Mouse (Mus musculus) limb, embryonic 11.5 days (tissue): Measurements from ENCODE around the gene Rpusd1. TPM values are rescaled to one million over a fixed set of nuclear protein-coding genes. Genes with fewer than 3 reads are reported as not detected.

Experiments used
- ATAC-seq: fragments of 200-750 bp; cut with Nextera tagmentation; 2 replicates; pipeline ENCODE4 v1.8.0; 2017; ENCODE audit warnings: low read depth; ENCODE audit not compliant: insufficient number of reproducible peaks, low FRiP score, low TSS enrichment
- DNase-seq: peaks from one replicate; pipeline ENCODE4 v3.0.0-alpha.2; 2015; ENCODE audit warnings: low spot score
- H3K27ac ChIP-seq: fragments of 300-500 bp; sonication (generic); replicated peaks from 2 replicates; pipeline ENCODE4 v1.5.1; 2014; ENCODE audit warnings: low read depth, mild to moderate bottlenecking, low read length
- H3K27me3 ChIP-seq: fragments of 300-500 bp; sonication (generic); 2 replicates; pipeline ENCODE4 v1.6.1; 2014; ENCODE audit warnings: mild to moderate bottlenecking, low read length, mixed read lengths; ENCODE audit not compliant: control insufficient read depth, insufficient read depth
- H3K36me3 ChIP-seq: fragments of 300-500 bp; sonication (generic); 2 replicates; pipeline ENCODE4 v1.6.1; 2014; ENCODE audit warnings: mild to moderate bottlenecking, low read length, moderate library complexity, mixed read lengths; ENCODE audit not compliant: control insufficient read depth, insufficient read depth
- H3K4me1 ChIP-seq: fragments of 300-500 bp; sonication (generic); 2 replicates; pipeline ENCODE4 v1.6.1; 2014; ENCODE audit warnings: low read length, mixed read lengths; ENCODE audit not compliant: control insufficient read depth, insufficient read depth
- H3K4me2 ChIP-seq: fragments of 300-500 bp; sonication (generic); 2 replicates; pipeline ENCODE4 v1.6.1; 2014; ENCODE audit warnings: low read depth, mild to moderate bottlenecking, moderate library complexity; ENCODE audit not compliant: severe bottlenecking
- H3K4me3 ChIP-seq: fragments of 300-500 bp; sonication (generic); 2 replicates; pipeline ENCODE4 v1.5.1; 2014; ENCODE audit warnings: low read depth, low read length
- H3K9ac ChIP-seq: fragments of 300-500 bp; sonication (generic); 2 replicates; pipeline ENCODE4 v1.6.1; 2014; ENCODE audit warnings: mild to moderate bottlenecking, low read length
- H3K9me3 ChIP-seq: fragments of 300-500 bp; sonication (generic); 2 replicates; pipeline ENCODE4 v1.6.1; 2016; ENCODE audit warnings: low read length; ENCODE audit not compliant: control insufficient read depth
- WGBS: fragments of 180-500 bp; shearing (Covaris S2); extraction: QIAGEN DNeasy Blood & Tissue Kit; methylation state at CpG from one replicate; pipeline ENCODE4 v1.1.7; 2014; 5-methylcytosine and 5-hydroxymethylcytosine counted together
- polyA plus RNA-seq: library from polyadenylated mRNA; unstranded; fragments of >200 nt; fragmentation: Nextera tagmentation; extraction: Ambion mirVana; gene quantifications from 2 replicates; pipeline ENCODE4 v1.2.1, GENCODE M21; 2014

The Rpusd1 gene
- polyA plus RNA-seq, 1 experiment from 2014 or later: 23.4 TPM

DNA sequence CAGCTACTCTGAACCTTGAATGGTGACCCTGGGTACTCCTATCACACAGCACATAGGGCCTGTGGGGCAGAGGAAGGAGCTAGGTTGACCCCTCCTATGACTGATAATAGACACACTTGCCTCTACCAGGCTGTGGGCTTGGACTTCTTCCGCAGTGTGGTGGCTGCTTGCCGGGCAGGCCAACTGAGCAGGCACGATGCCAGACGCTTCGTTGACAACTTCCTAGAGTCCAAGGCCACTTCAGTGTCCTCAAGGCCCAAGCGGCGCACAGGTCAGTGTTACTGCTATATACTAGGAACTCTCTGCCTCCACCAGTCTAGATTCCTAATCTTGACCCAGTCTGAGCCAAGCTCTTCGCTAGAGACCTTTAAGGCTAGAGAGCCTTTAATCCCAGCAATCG is 16.4 kb downstream of the Rpusd1 start:
- Histone ChIP-seq H3K27me3 (no peaks in the 10 kb centered on the region), H3K9me3 (no peaks in the 10 kb centered on the region), H3K4me3 (no peak overlapping the region), H3K4me1 (no peaks in the 10 kb centered on the region), H3K36me3 (no peaks in the 10 kb centered on the region), H3K27ac (no peak overlapping the region), H3K9ac (no peak overlapping the region), H3K4me2 (no peak overlapping the region)
- WGBS: 94% methylated on average over 9 of the region's 9 CpGs
- DNase-seq (no peak), ATAC-seq (no peak)

DNA sequence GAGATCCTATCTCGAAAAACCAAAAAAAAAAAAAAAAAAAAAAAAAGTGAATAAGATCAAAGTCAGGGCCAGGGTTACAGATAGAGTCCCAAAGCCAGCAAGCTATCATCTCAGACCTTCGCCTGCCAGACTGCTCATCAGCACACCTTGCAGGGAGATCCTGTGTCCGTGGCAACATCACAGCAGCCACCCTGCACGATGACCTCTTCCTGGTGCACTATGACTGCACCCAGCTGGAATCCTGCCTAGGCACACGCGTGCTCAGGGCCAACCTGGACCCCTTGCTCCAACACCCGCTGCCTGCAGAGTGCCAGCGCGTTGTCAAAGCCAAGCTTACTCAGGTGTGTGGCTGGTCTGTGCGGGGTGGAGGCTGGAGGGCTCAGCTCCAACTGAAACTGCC is 16.8 kb downstream of the Rpusd1 start:
- Histone ChIP-seq H3K9me3 (no peaks in the 10 kb centered on the region), H3K4me3 (no peak overlapping the region), H3K4me2 (no peak overlapping the region), H3K27me3 (no peaks in the 10 kb centered on the region), H3K27ac (no peak overlapping the region), H3K9ac (no peak overlapping the region), H3K4me1 (no peaks in the 10 kb centered on the region), H3K36me3 (no peaks in the 10 kb centered on the region)
- DNase-seq: no peak
- no peak for ATAC-seq
- WGBS: 75% methylated on average over 10 of the region's 10 CpGs

DNA sequence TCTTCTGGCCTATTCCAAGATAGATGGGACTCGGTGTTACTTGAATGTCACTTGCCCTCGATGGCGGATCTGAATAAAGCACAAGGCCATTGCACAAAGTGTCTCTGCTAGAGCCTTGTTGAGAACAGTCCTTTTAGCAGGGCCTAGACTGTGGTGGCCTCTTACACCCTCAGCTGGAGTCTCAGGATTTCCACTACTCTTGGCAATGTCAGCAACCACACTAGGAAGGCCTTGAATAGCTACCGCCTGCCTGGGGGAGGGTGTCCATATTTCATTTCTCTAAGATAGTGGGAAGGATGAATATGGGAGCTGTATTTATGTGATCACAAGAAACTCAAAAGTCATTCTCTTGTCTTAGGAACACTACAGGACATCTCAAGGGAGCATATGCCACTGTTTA is 20.8 kb downstream of the Rpusd1 start:
- H3K4me3 ChIP-seq: no peak overlapping the region
- H3K27me3 ChIP-seq: no peaks in the 10 kb centered on the region

GRCm38 (mm10) chr17:25749314-25749713 is 21.8 kb downstream of the Rpusd1 start:
- Histone ChIP-seq H3K4me2 (no peak overlapping the region), H3K4me1 (no peaks in the 10 kb centered on the region), H3K4me3 (no peak overlapping the region), H3K36me3 (no peaks in the 10 kb centered on the region), H3K9ac (no peak overlapping the region), H3K27me3 (no peaks in the 10 kb centered on the region), H3K27ac (no peak overlapping the region), H3K9me3 (no peaks in the 10 kb centered on the region)
- DNase-seq (no peak), ATAC-seq (no peak)
- WGBS: 84% methylated on average over 6 of the region's 6 CpGs

More for the DNA sequence above, 20.8 kb downstream of the Rpusd1 start:
- Histone ChIP-seq H3K27ac (no peak overlapping the region), H3K4me2 (no peak overlapping the region), H3K9ac (no peak overlapping the region), H3K4me1 (no peaks in the 10 kb centered on the region), H3K36me3 (no peaks in the 10 kb centered on the region), H3K9me3 (no peaks in the 10 kb centered on the region)
- no peak for ATAC-seq
- DNase-seq: no peak
- 94% methylated on average over 4 of the region's 4 CpGs for WGBS

DNA sequence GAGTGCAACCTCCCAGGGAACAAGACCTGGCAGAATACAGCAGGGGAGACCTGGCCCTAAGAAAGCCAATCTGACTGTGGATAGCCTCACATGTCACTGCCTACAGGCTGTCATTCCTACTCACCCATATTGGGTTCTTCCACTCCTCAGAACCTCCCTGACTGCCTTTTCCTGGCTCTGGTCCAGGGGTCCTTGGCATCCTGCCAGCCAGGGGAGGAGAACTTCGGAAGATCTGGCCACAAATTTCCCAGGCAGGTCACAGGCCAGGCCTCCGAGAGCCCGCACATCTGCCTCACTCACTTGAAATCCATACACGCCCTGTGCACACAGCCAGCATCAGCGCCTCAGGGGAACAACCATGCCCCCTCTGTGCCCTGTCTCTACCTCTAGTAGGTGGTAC is 24.0 kb downstream of the Rpusd1 start:
- peaks cover 4% of the 10 kb centered on the region; the same call in 1 of the 2 replicates for H3K4me1 ChIP-seq
- no peaks in the 10 kb centered on the region for H3K27me3 ChIP-seq
- H3K9ac ChIP-seq: no peak overlapping the region
- 70% methylated on average over 5 of the region's 5 CpGs for WGBS
- ATAC-seq: no peak
- no peaks in the 10 kb centered on the region for H3K9me3 ChIP-seq
- H3K27ac ChIP-seq: no peak overlapping the region
- H3K36me3 ChIP-seq: no peaks in the 10 kb centered on the region
- no peak for DNase-seq
- no peak overlapping the region for H3K4me3 ChIP-seq
- no peak overlapping the region for H3K4me2 ChIP-seq

DNA sequence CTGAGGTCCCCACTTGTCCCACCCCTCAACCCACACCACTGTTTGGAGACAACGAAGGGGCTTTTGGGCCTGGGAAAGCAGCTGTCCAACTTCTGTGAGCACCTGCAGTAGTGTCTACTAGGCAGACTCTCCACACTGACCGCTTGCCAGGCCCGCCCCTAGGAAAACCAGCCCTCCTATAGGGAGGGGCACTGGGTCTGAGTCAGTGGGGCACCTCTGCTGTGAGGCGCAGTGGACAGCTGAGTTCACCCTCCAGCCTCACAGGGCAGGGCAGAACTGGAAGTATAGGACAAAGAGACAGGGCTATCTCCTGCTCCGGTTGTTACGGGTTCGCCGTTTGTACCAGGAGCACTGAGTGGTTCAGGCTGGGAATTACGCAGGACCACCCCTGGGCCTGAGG is 26.8 kb downstream of the Rpusd1 start, which contains the start of gene Msln:
TSS of gene Msln (minus strand) at position 138 of the 400 bp plus-strand sequence.
- no peak within 1 kb of the TSS for H3K9ac ChIP-seq
- no peak within 1 kb of the TSS for H3K4me2 ChIP-seq
- H3K27me3 ChIP-seq: no peaks in the 10 kb centered on the region
- H3K27ac ChIP-seq: no peak within 1 kb of the TSS
- no peak for DNase-seq
- H3K9me3 ChIP-seq: no peaks in the 10 kb centered on the region
- H3K4me1 ChIP-seq: peaks cover 4% of the 10 kb centered on the region; the same call in 1 of the 2 replicates
- H3K4me3 ChIP-seq: no peak within 1 kb of the TSS
- 84% methylated on average over 9 of the region's 9 CpGs for whole genome bisulfite sequencing
- ATAC-seq: no peak
- H3K36me3 ChIP-seq: no peaks in the 10 kb centered on the region

- ATAC-seq (no peak), DNase-seq (no peak)
- no peak overlapping the region for H3K4me3 ChIP-seq
- WGBS: 75% methylated on average over 4 of the region's 4 CpGs
- H3K27me3 ChIP-seq: no peaks in the 10 kb centered on the region
- H3K9ac ChIP-seq: no peak overlapping the region
- H3K9me3 ChIP-seq: no peaks in the 10 kb centered on the region
- no peak overlapping the region for H3K27ac ChIP-seq
- no peaks in the 10 kb centered on the region for H3K36me3 ChIP-seq
- H3K4me1 ChIP-seq: peaks cover 4% of the 10 kb centered on the region; the same call in 1 of the 2 replicates
- H3K4me2 ChIP-seq: no peak overlapping the region
Measured at GRCm38 (mm10) chr17:25755086-25755485, 27.6 kb downstream of the Rpusd1 start.

- Histone ChIP-seq H3K4me2 (no peak overlapping the region), H3K27me3 (no peaks in the 10 kb centered on the region), H3K9ac (no peak overlapping the region), H3K4me1 (peaks cover 4% of the 10 kb centered on the region; the same call in 1 of the 2 replicates), H3K4me3 (no peak overlapping the region), H3K36me3 (no peaks in the 10 kb centered on the region), H3K9me3 (no peaks in the 10 kb centered on the region), H3K27ac (no peak overlapping the region)
- WGBS: 44% methylated on average over 4 of the region's 4 CpGs
- ATAC-seq (no peak), DNase-seq (no peak)
Measured at GRCm38 (mm10) chr17:25755627-25756377, 28.3 kb downstream of the Rpusd1 start.
